Mouse (Mus musculus) intestine, embryonic 16.5 days (tissue): ENCODE measurements around the gene Vmn1r231. TPM values are rescaled to one million over a fixed set of nuclear protein-coding genes. Genes with fewer than 3 reads are reported as not detected.
A peak's percentile ranks its signal among the peaks of the same experiment; 100 is the strongest.

Experiments
- ATAC-seq: fragments of 200-750 bp; cut with Nextera tagmentation; 2 replicates; pipeline ENCODE4 v1.8.0; 2017; ENCODE audit warnings: moderate TSS enrichment, moderate library complexity
- H3K27ac ChIP-seq: fragments of 300-500 bp; sonication (generic); 2 replicates; pipeline ENCODE4 v1.5.1; 2014; ENCODE audit warnings: mild to moderate bottlenecking, low read length
- H3K27me3 ChIP-seq: fragments of 300-500 bp; sonication (generic); replicated peaks from 2 replicates; pipeline ENCODE4 v1.6.1; 2014; ENCODE audit warnings: low read length, control low read depth, mixed read lengths; ENCODE audit not compliant: control insufficient read depth, insufficient read depth
- H3K36me3 ChIP-seq: fragments of 300-500 bp; sonication (generic); 2 replicates; pipeline ENCODE4 v1.6.1; 2014; ENCODE audit warnings: low read length, control low read depth; ENCODE audit not compliant: control insufficient read depth, insufficient read depth
- H3K4me1 ChIP-seq: fragments of 300-500 bp; sonication (generic); 2 replicates; pipeline ENCODE4 v1.6.1; 2014; ENCODE audit warnings: low read length, control low read depth, mixed read lengths; ENCODE audit not compliant: control insufficient read depth, insufficient read depth
- H3K4me2 ChIP-seq: fragments of 300-500 bp; sonication (generic); 2 replicates; pipeline ENCODE4 v1.6.1; 2014; ENCODE audit warnings: low read depth, low read length, control low read depth
- H3K4me3 ChIP-seq: fragments of 300-500 bp; sonication (generic); 2 replicates; pipeline ENCODE4 v1.5.1; 2014; ENCODE audit warnings: mild to moderate bottlenecking, low read length
- H3K9ac ChIP-seq: fragments of 300-500 bp; sonication (generic); 2 replicates; pipeline ENCODE4 v1.6.1; 2014; ENCODE audit warnings: low read depth, low read length
- H3K9me3 ChIP-seq: fragments of 300-500 bp; sonication (generic); 2 replicates; pipeline ENCODE4 v1.6.1; 2016; ENCODE audit warnings: low read length, control low read depth; ENCODE audit not compliant: control insufficient read depth
- WGBS: fragments of 180-500 bp; shearing (Covaris S2); extraction: QIAGEN DNeasy Blood & Tissue Kit; methylation state at CpG from one replicate; pipeline ENCODE4 v1.1.7; 2014; 5-methylcytosine and 5-hydroxymethylcytosine counted together
- polyA plus RNA-seq: library from polyadenylated mRNA; unstranded; fragments of >200 nt; fragmentation: Nextera tagmentation; extraction: Ambion mirVana; gene quantifications from 2 replicates; pipeline ENCODE4 v1.2.1, GENCODE M21; 2015

Gene Vmn1r231
- not detected in 2 replicates for polyA plus RNA-seq

- H3K36me3 ChIP-seq, result no peaks in the 10 kb centered on the region
- no peaks in the 10 kb centered on the region for H3K4me1 ChIP-seq
- no peak within 1 kb of the TSS for H3K4me2 ChIP-seq
- no peak within 1 kb of the TSS for H3K4me3 ChIP-seq
- no peak within 1 kb of the TSS for H3K9ac ChIP-seq
- H3K9me3 ChIP-seq, result peaks cover under 1% of the 10 kb centered on the region; the same call in 1 of the 2 replicates
- no peaks in the 10 kb centered on the region for H3K27me3 ChIP-seq
- no peak for ATAC-seq
- H3K27ac ChIP-seq, result no peak within 1 kb of the TSS
- 63% methylated on average over 2 of the region's 2 CpGs for WGBS
These were observed at the start of gene Vmn1r231 for GRCm38 (mm10) chr17:20904991-20905390. Gene Vmn1r231, minus strand, starts transcription at chr17:20905091.

- H3K9me3 ChIP-seq, result no peaks in the 10 kb centered on the region
These were observed 41.7 kb upstream of the Vmn1r231 start for GRCm38 (mm10) chr17:20946636-20947035.

GRCm38 (mm10) chr17:20946026-20946565, 41.2 kb upstream of the Vmn1r231 start:
- Histone ChIP-seq H3K9me3 (no peaks in the 10 kb centered on the region), H3K4me2 (peak overlapping the region; percentile 84), H3K27me3 (no peaks in the 10 kb centered on the region), H3K27ac (peak overlapping the region; percentile 97), H3K4me3 (peak overlapping the region; percentile 94), H3K36me3 (no peaks in the 10 kb centered on the region), H3K4me1 (peaks cover 17% of the 10 kb centered on the region), H3K9ac (peak overlapping the region; percentile 90)
- under 1% methylated on average over 13 of the region's 13 CpGs for WGBS
- ATAC-seq, result no peak

More at GRCm38 (mm10) chr17:20946636-20947035, 41.7 kb upstream of the Vmn1r231 start:
- Histone ChIP-seq H3K27me3 (no peaks in the 10 kb centered on the region), H3K27ac (0 out of 2 replicates have a peak overlapping the region, but pooled peaks have one; percentile 97), H3K36me3 (no peaks in the 10 kb centered on the region), H3K4me3 (peak overlapping the region; percentile 94), H3K9ac (peak overlapping the region; percentile 90), H3K4me2 (peak overlapping the region; percentile 84), H3K4me1 (peaks cover 17% of the 10 kb centered on the region)
- ATAC-seq, result no peak

GRCm38 (mm10) chr17:20944985-20945891, 40.3 kb upstream of the Vmn1r231 start, which contains the start of gene Ppp2r1a:
Gene Ppp2r1a, plus strand, starts transcription at chr17:20945311.
- Histone ChIP-seq H3K4me3 (peak within 1 kb of the TSS; percentile 94), H3K4me2 (peak within 1 kb of the TSS; percentile 84), H3K9me3 (no peaks in the 10 kb centered on the region), H3K27me3 (no peaks in the 10 kb centered on the region), H3K27ac (peak within 1 kb of the TSS; percentile 97), H3K4me1 (peaks cover 17% of the 10 kb centered on the region), H3K9ac (peak within 1 kb of the TSS; percentile 90), H3K36me3 (no peaks in the 10 kb centered on the region)
- peak; percentile 99 for ATAC-seq
- WGBS, result under 1% methylated on average over 69 of the region's 69 CpGs

- H3K27ac ChIP-seq, result peak overlapping the region; percentile 97
- H3K9me3 ChIP-seq, result no peaks in the 10 kb centered on the region
- 44% methylated on average over 3 of the region's 3 CpGs for WGBS
- H3K4me1 ChIP-seq, result peaks cover 17% of the 10 kb centered on the region
- ATAC-seq, result no peak
- no peaks in the 10 kb centered on the region for H3K36me3 ChIP-seq
- peak overlapping the region; percentile 64 for H3K4me3 ChIP-seq
- no peaks in the 10 kb centered on the region for H3K27me3 ChIP-seq
- peak overlapping the region; percentile 60 for H3K4me2 ChIP-seq
- peak overlapping the region; percentile 74 for H3K9ac ChIP-seq
These were observed 39.3 kb upstream of the Vmn1r231 start for GRCm38 (mm10) chr17:20944226-20944625.

GRCm38 (mm10) chr17:20919614-20920013, 14.7 kb upstream of the Vmn1r231 start, which contains the start of gene Vmn1r232:
Gene Vmn1r232, minus strand, starts transcription at chr17:20919714.
- Histone ChIP-seq H3K27ac (no peak within 1 kb of the TSS), H3K4me1 (no peaks in the 10 kb centered on the region), H3K9me3 (no peaks in the 10 kb centered on the region), H3K4me3 (no peak within 1 kb of the TSS), H3K4me2 (no peak within 1 kb of the TSS), H3K36me3 (no peaks in the 10 kb centered on the region), H3K9ac (no peak within 1 kb of the TSS), H3K27me3 (no peaks in the 10 kb centered on the region)
- ATAC-seq, result no peak
- 47% methylated on average over 1 of the region's 1 CpGs for WGBS

GRCm38 (mm10) chr17:20840144-20840543, 64.7 kb downstream of the Vmn1r231 start, which contains the start of gene Vmn1r230:
Gene Vmn1r230, plus strand, starts transcription at chr17:20840444.
- Histone ChIP-seq H3K9me3 (no peaks in the 10 kb centered on the region), H3K9ac (no peak within 1 kb of the TSS), H3K4me1 (no peaks in the 10 kb centered on the region), H3K36me3 (no peaks in the 10 kb centered on the region), H3K27me3 (no peaks in the 10 kb centered on the region), H3K4me3 (no peak within 1 kb of the TSS), H3K27ac (no peak within 1 kb of the TSS), H3K4me2 (no peak within 1 kb of the TSS)
- no peak for ATAC-seq
- WGBS, result 21% methylated on average over 1 of the region's 1 CpGs

Other genes starting within 250 kb of the Vmn1r231 start
- not detected in 2 replicates for gene Vmn1r226, start 222.2 kb downstream of the Vmn1r231 start, polyA plus RNA-seq
- gene Vmn1r227, start 175.2 kb downstream of the Vmn1r231 start, polyA plus RNA-seq, result not detected in 2 replicates
- not detected in 2 replicates for gene Vmn1r228, start 118.9 kb downstream of the Vmn1r231 start, polyA plus RNA-seq
- gene Vmn1r229, start 93.5 kb downstream of the Vmn1r231 start, polyA plus RNA-seq, result not detected in 2 replicates
- not detected in 2 replicates for gene Vmn1r230, start 64.6 kb downstream of the Vmn1r231 start, polyA plus RNA-seq
- not detected in 2 replicates for gene Vmn1r232, start 14.6 kb upstream of the Vmn1r231 start, polyA plus RNA-seq
- gene Ppp2r1a, start 40.2 kb upstream of the Vmn1r231 start, polyA plus RNA-seq, result 352 and 364 TPM in 2 replicates
- gene Vmn1r233, start 91.4 kb upstream of the Vmn1r231 start, polyA plus RNA-seq, result not detected in 2 replicates
- gene Zfp160, start 103.8 kb upstream of the Vmn1r231 start, polyA plus RNA-seq, result 8.2 TPM in 2 replicates